Mouse (Mus musculus): ENCODE results near the gene Fancb. TPM values are rescaled to one million over a fixed set of nuclear protein-coding genes. Genes with fewer than 3 reads are reported as not detected.

The Fancb gene
- polyA plus RNA-seq, 1 experiment: 3.7 TPM

DNA sequence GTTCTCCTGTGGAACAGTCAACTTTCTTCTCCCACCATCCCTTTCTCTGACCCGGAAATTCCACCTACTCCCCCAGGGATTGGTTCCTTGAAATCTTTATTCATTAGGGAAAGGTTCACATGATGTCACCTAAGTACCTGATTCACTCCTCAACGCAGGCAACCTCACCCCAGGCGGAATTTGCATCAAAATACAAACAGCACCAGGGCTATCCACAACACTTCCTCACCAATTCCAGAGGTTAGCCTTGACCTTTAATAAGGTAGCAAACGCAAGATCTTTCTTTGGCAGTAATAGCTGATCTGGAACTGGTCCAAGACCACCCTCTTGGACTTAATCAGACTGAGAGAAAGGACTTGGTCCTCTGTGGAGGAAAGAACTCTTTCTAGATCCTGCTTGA, 22.7 kb downstream of the Fancb start:
- Histone ChIP-seq H3K4me1 (ENCODE audit: control insufficient read depth, insufficient read depth, low read length) (no peaks in the 10 kb centered on the region), H3K27ac (ENCODE audit: control insufficient read depth, insufficient read depth, low read depth, low read length, poor library complexity) (no peak overlapping the region), H3K4me3 (replicated peaks; ENCODE audit: control insufficient read depth, low read depth, low read length) (no peak overlapping the region)
- WGBS: 55% methylated on average over 4 of the region's 4 CpGs
- TF ChIP-seq CTCF (IDR thresholded peaks at IDR 0.05; ENCODE audit: control insufficient read depth, insufficient read depth, low read length): no peak
- TF ChIP-seq POLR2A (IDR thresholded peaks at IDR 0.05; ENCODE audit: borderline replicate concordance, control insufficient read depth, low read depth, low read length): no peak

DNA sequence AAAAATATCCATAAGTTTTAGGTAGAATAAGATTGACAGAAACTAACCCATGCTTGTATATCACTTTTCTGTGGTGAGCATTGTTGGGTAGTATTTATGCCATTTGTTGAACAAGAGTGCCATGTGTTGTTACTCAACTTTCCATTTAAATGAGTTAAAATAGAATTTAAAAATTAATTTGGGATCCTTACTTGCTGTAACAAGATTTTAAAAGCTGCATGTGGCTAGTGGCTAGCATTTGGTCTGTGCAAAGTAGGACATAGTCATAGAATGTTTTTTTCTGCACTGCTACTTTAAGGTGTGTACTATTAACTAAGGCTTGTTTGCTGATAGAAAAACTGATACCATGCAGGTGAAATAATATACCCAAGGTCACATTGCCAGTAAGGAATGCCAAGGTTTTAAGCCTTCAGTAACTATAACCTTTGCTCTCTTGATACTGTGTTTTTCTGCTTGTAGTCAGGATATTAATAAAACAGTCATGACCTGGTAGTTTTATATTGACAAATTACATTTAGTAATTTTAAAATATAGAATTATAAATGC, 24.5 kb downstream of the Fancb start, which contains the start of gene Gm17604:
Gene Gm17604, minus strand, starts transcription at position 51 of the 546 bp plus-strand sequence.
- Histone ChIP-seq H3K27ac (ENCODE audit: control insufficient read depth, insufficient read depth, low read depth, low read length, poor library complexity) (no peak within 1 kb of the TSS), H3K4me1 (ENCODE audit: control insufficient read depth, insufficient read depth, low read length) (no peaks in the 10 kb centered on the region), H3K4me3 (replicated peaks; ENCODE audit: control insufficient read depth, low read depth, low read length) (no peak within 1 kb of the TSS)
- TF ChIP-seq CTCF (IDR thresholded peaks at IDR 0.05; ENCODE audit: control insufficient read depth, insufficient read depth, low read length) (no peak), POLR2A (IDR thresholded peaks at IDR 0.05; ENCODE audit: borderline replicate concordance, control insufficient read depth, low read depth, low read length) (no peak)

Other genes with a start within 250 kb of the Fancb start
- 4.2 and 4.3 TPM in 2 replicates for gene Mospd2, start 217 bp upstream of the Fancb start, polyA plus RNA-seq (2011; ENCODE audit: insufficient read depth, insufficient read length, low replicate concordance, missing spikeins)
- gene Gm17604, start 24.2 kb downstream of the Fancb start, polyA plus RNA-seq (2011; ENCODE audit: insufficient read depth, insufficient read length, low replicate concordance, missing spikeins): not detected in 2 replicates

Measured in bone marrow, adult 2 months (tissue).